Comparison of ENCODE assay signal across 12 mouse cellular contexts in genomic region chr2:131747707-131748106, GRCm38 (mm10).
"Had no signal": no experiment of that assay in that cellular context is flagged by ENCODE, and none has a peak within 500 bp of the region (broad histone marks: within the 10 kb centered on the region; RNA-seq: fewer than 3 reads in every experiment).

No protein-coding gene starts in this region.

- H3K27ac ChIP-seq: limb, embryonic 13.5 days; liver, embryonic 15.5 days; midbrain, embryonic 12.5 days; neural tube, embryonic 13.5 days had no signal

- H3K27me3 ChIP-seq: limb, embryonic 13.5 days; liver, embryonic 15.5 days; midbrain, embryonic 12.5 days; neural tube, embryonic 13.5 days had no signal

- DNase-seq: kidney, adult 8-10 months; kidney, postnatal 25 days; layer of hippocampus, adult 9-11 months; left cerebral cortex, postnatal 4 days; retina, postnatal 1 day; right cerebral cortex, postnatal 4 days; spleen, adult 18-20 months; thymus, postnatal 14 days had no signal

- H3K4me3 ChIP-seq: limb, embryonic 13.5 days; liver, embryonic 15.5 days; midbrain, embryonic 12.5 days; neural tube, embryonic 13.5 days had no signal

- H3K36me3 ChIP-seq: limb, embryonic 13.5 days; liver, embryonic 15.5 days; midbrain, embryonic 12.5 days; neural tube, embryonic 13.5 days had no signal

- H3K4me1 ChIP-seq: liver, embryonic 15.5 days; midbrain, embryonic 12.5 days had no signal
